Mouse (Mus musculus): ENCODE measurements around the gene Mast3. TPM values are rescaled to one million over a fixed set of nuclear protein-coding genes. Genes with fewer than 3 reads are reported as not detected.

Gene Mast3
- total RNA-seq (2017), result 30.7 and 40.2 TPM in 2 replicates

GRCm38 (mm10) chr8:70804481-70805206 is at the start of gene Mast3:
TSS of gene Mast3 (minus strand) at chr8:70805054.
- peak; percentile 76 for ATAC-seq (ENCODE audit: extremely low read depth, insufficient number of reproducible peaks, low FRiP score, poor library complexity, severe bottlenecking)

- ATAC-seq (ENCODE audit: extremely low read depth, insufficient number of reproducible peaks, low FRiP score, poor library complexity, severe bottlenecking), result peak; percentile 40
Measured at GRCm38 (mm10) chr8:70853863-70854262, 49.0 kb upstream of the Mast3 start.

DNA sequence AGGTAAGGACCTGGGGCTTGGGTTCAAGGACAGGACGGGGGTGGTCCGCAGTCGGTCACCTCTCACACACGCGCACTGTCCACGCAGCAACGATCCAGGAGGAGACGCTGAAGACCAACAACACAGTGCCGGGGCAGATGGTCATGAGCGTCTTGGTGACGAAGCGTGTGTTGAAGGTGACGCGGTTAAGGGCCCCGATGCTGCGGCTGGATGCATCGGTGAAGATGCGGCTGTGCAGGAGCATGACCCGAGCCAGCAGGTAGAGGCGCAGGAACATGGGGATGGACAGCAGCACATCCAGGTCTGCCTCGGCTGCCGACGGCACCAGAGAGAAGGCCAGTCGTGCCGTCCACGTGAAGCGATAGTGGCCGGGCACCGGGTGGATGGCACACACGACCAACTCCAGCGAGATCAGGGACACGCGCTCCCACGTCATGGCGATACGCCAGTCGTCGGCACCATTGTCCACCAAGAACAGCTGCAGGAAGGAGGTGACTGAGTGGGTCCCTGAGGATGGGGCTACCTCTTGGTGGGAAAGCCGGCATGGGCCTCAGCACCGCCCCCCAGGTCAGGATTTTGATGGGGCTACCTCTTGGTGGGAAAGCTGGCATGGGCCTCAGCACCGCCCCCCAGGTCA is 47.9 kb upstream of the Mast3 start:
- no peak for ATAC-seq (ENCODE audit: extremely low read depth, insufficient number of reproducible peaks, low FRiP score, poor library complexity, severe bottlenecking)

- ATAC-seq (ENCODE audit: extremely low read depth, insufficient number of reproducible peaks, low FRiP score, poor library complexity, severe bottlenecking), result no peak
Measured at GRCm38 (mm10) chr8:70851837-70852236, 47.0 kb upstream of the Mast3 start.

DNA sequence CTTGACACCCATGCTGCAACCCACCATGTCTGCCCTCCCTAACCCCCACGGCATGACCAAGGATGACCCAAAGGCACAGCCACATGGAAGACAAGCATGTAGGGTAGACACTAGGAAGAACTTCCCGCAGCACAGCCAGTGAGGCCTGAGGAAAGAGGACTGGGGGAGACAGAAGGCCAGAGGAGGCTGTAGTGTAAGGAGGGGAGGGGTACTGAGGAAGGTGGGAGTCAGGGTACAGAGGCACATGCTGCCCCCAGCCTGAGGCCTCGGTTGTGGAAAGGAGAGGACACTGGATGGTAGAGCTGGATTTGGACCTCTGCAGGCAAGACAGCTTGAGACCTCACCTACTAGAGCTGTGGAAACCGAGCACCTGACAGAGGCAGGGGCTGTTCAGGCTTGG is 46.1 kb upstream of the Mast3 start:
- no peak for ATAC-seq (ENCODE audit: extremely low read depth, insufficient number of reproducible peaks, low FRiP score, poor library complexity, severe bottlenecking)

- ATAC-seq (ENCODE audit: extremely low read depth, insufficient number of reproducible peaks, low FRiP score, poor library complexity, severe bottlenecking), result no peak
Measured at GRCm38 (mm10) chr8:70850132-70850845, 45.4 kb upstream of the Mast3 start.

GRCm38 (mm10) chr8:70849333-70849990 is 44.6 kb upstream of the Mast3 start:
- ATAC-seq (ENCODE audit: extremely low read depth, insufficient number of reproducible peaks, low FRiP score, poor library complexity, severe bottlenecking), result no peak

DNA sequence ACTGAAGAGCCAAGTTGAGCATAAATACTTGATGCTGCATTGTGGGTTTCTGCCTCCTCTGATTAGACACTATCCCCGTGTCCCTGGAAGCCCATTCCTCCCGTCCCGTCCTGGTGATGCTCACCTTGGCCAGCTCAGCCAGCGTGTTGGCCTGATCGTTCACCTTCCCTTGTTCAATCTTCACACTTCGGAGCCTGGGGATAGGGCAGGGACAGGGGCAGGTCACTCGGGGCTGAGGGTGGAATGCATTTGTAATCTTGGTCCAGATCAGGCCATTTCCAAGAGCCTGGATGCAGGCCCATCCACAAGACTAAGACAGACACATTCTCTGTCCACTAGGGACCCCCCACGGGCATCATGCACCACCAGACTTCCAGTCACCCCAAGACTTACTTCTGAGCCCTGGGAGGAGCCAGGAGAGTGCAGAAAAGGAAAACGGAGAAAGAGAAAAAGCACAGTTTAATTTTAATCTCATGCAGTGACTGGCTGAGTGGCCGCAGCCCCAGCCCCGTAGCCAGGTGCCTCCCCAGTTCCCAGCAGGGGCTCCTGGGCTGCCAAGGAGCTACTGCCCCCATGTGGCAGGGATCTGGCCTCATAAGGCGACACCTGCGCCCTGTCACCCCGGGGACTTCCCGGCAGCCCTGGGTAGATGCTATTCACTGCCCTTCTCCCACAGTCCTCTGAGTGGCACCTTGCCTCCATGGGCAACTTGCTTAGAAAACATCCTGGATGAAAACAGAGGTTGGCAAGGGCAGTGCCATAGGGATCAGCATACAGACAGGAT is 41.7 kb upstream of the Mast3 start:
- ATAC-seq (ENCODE audit: extremely low read depth, insufficient number of reproducible peaks, low FRiP score, poor library complexity, severe bottlenecking), result no peak

DNA sequence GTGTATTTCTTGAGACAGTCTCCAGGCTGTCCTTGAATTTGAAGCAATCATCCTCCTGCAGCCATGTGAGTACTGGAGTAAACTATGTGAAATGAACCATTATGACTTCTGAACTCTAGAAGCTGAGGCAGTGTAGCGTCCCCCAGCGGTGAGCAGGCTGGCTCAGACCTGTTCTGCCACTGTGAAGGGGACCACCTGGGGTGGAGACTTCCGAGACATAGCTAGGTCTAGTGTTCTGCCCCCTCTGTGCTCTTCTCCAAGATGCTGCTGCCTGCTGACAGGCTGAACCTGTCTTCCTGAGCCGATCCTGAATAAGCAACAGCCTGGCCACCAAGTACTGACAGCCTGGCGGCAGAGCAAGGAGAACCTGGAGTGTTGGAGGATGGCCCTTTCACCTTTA is 40.3 kb upstream of the Mast3 start:
- ATAC-seq (ENCODE audit: extremely low read depth, insufficient number of reproducible peaks, low FRiP score, poor library complexity, severe bottlenecking), result no peak

DNA sequence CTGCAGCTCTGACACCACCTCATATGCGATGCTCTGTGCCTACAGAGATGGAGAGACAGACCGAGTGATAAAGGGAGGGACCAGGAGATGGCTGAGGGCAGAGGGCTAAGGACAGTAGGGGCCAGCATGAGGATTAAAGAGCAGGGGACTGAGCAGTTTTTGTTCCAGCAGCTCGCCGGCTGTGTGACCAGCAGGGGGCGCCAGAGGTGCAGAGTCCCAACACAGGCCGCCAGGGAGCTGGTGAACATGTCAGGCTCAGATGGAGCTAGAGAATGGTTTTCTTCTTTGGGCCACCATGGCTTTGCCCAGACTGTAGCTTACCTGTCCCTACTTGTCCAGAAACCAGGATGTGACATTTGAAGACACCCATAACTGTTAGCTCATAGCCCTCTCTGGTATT is 39.7 kb upstream of the Mast3 start:
- ATAC-seq (ENCODE audit: extremely low read depth, insufficient number of reproducible peaks, low FRiP score, poor library complexity, severe bottlenecking), result peak; percentile 39; the same call in 1 of the 2 replicates

DNA sequence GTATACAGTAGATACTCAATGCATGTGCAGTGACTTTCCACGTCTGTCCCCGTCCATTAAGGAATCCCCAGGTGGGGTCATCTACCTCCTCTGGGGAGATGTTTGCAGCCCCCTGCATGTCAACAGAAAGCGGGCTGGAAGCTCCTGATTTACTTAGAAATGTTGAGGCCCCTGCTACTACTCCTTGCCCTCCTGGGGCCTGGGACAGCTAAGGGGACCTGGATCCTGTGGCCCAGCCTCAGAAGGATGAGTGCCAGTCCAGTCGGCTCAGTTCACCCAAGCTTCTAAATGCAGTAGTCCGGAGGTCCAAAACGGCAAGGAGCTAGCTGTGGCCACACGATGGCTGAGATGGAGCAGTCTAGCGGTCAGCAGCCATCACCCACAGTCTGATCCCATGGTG is 39.1 kb upstream of the Mast3 start:
- no peak for ATAC-seq (ENCODE audit: extremely low read depth, insufficient number of reproducible peaks, low FRiP score, poor library complexity, severe bottlenecking)

DNA sequence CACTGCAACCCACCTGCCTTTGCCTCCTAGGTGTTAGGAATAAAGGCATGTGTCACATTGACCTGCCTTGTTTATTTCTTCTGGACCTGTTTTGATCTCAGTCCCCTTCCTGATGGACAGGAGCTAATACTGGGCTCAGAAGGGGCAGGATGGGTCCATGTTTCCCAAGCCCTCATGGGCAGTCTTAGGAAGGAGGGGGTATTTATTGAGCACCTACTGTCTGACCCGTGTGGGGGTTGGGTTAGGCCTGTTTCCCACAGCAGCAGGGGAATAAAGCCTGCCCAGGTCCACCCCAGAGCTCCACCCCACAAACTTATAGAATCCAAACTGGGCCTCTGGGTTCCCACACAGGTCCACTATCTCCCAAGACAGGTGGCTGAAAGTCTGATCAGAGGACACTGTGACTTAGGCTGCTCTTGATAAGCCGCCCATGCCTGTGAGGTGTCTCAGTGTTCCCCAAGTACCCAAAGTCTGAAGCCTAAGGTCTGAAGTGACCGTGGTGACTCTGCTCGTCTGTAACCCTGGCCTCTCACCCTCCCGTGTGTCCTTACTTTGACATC is 38.4 kb upstream of the Mast3 start:
- no peak for ATAC-seq (ENCODE audit: extremely low read depth, insufficient number of reproducible peaks, low FRiP score, poor library complexity, severe bottlenecking)

DNA sequence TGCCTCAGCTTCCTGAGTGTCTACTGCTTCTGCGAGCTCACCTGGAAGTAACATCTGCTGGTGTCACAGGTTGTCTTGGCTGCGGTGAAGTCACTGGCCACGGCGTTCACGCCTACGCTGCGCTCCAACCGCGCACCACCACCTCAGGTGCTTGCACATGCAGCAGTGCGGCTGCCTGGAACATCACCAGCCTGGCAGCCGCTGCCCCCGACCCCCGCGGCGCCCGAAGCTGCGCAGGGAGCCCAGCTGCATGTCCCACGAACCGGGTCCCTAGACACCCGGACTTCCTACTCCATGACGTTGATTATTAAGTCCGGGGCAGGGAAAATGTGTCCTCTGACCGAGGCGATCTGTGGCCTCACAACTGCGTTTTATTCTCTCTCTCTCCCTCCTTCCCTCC is 37.6 kb upstream of the Mast3 start:
- ATAC-seq (ENCODE audit: extremely low read depth, insufficient number of reproducible peaks, low FRiP score, poor library complexity, severe bottlenecking), result no peak

GRCm38 (mm10) chr8:70841147-70842072 is 36.6 kb upstream of the Mast3 start:
- peak; percentile 27; the same call in 1 of the 2 replicates for ATAC-seq (ENCODE audit: extremely low read depth, insufficient number of reproducible peaks, low FRiP score, poor library complexity, severe bottlenecking)

DNA sequence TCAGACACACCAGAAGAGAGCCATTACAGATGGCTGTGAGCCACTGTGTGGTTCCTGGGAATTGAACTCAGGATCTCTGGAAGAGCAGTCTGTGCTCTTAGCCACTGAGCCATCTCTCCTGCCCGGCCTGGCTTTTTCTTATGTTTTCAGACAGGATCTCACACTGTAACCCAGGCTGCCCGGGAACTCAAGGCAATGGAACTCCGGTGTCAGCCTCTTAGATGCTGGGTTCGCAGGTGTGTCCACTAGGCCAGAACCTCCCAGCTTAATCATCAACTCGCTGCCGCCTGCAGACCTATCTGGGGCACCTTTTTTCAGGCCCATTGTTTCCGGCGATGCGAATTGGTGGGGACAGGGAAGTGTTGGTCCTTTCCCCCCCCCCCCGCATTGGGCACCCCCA is 35.7 kb upstream of the Mast3 start:
- ATAC-seq (ENCODE audit: extremely low read depth, insufficient number of reproducible peaks, low FRiP score, poor library complexity, severe bottlenecking), result no peak

DNA sequence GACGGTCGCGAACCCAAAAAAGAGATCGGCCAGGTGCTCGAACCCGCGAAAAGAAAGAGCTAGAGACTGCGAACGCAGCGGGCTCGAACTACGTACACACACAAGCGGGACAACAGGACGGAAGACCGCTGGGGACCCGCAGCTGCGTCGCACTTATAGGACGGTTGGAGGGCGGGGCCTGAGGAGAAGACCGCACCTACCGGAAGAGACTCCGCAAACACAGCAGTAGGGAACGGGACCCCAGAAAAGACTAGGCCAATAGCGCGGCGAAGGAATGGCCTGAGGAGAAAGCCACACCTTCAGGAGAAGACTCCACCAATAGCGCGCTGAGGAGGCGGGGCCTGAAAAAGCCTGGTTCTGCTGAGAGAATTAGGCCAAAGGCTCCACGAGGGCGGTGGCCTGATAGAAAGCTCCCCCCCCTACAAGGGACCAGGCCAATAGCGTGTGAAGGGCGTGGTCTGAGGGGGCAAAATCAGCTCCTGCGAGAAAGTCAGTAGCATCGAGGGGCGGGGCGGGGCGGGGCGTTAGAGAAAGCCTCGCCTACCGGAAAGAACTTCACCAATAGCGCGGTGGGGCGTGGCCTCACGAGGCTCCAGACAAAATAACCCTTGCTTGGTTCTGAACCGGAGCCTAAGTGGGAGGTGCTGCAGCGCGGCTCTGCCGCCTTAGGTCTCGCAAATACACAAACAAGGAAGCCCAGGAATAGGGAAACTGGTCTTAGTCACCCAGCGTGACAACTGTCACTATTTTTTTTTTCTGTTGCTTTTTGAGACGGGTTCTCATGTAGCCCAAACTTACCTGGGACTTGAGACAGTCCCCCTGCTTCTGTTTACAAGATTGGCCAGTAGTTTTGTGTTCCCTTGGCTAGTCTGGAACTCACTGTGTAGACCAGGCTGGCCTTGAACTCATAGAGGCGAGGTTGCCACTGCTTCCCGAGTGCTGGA is 34.8 kb upstream of the Mast3 start, which contains the start of gene Arrdc2:
Arrdc2 (minus strand) TSS at position 313 of the 944 bp plus-strand sequence.
- ATAC-seq (ENCODE audit: extremely low read depth, insufficient number of reproducible peaks, low FRiP score, poor library complexity, severe bottlenecking), result peak; percentile 77

Measured in neutrophil, adult 5-6 weeks (primary cell).